Mouse (Mus musculus) megakaryocyte-erythroid progenitor cell, adult 5-6 weeks (primary cell): Measurements from ENCODE around the gene Zfyve28. TPM values are rescaled to one million over a fixed set of nuclear protein-coding genes. Genes with fewer than 3 reads are reported as not detected.

Experiments
- ATAC-seq: replicated peaks from 2 replicates; pipeline ENCODE4 v1.8.0; 2016; ENCODE audit warnings: mild to moderate bottlenecking, inconsistent platforms; ENCODE audit not compliant: severe bottlenecking, poor library complexity, low FRiP score, low TSS enrichment
- total RNA-seq, 2 experiments: library from RNA; stranded (forward) in 1 of 2; stranded (reverse) in 1 of 2; fragments of 200-1000, 215-1000 nt in 1 of 2; fragments of >200 nt in 1 of 2; fragmentation: Nextera tagmentation in 1 of 2; gene quantifications; 2 replicates each; pipeline ENCODE4 v1.2.3; 2014 to 2017

The Zfyve28 gene
- total RNA-seq, 2 experiments from 2014 or later, result not detected

GRCm38 (mm10) chr5:34220001-34220400 is 68.2 kb downstream of the Zfyve28 start:
- no peak for ATAC-seq

GRCm38 (mm10) chr5:34218672-34219071 is 69.6 kb downstream of the Zfyve28 start:
- no peak for ATAC-seq

GRCm38 (mm10) chr5:34217756-34218155 is 70.5 kb downstream of the Zfyve28 start:
- no peak for ATAC-seq

- no peak for ATAC-seq
These were observed 72.2 kb downstream of the Zfyve28 start for GRCm38 (mm10) chr5:34216025-34216424.

- ATAC-seq, result no peak
These were observed 74.6 kb downstream of the Zfyve28 start for GRCm38 (mm10) chr5:34213659-34214058.

- ATAC-seq, result peak; percentile 90
These were observed 78.0 kb downstream of the Zfyve28 start for GRCm38 (mm10) chr5:34210279-34210678.

GRCm38 (mm10) chr5:34207503-34207902 is 80.7 kb downstream of the Zfyve28 start:
- ATAC-seq, result no peak

GRCm38 (mm10) chr5:34205788-34206187 is 82.5 kb downstream of the Zfyve28 start:
- ATAC-seq, result no peak

GRCm38 (mm10) chr5:34204911-34205310 is 83.3 kb downstream of the Zfyve28 start:
- no peak for ATAC-seq

GRCm38 (mm10) chr5:34202006-34202405 is 86.2 kb downstream of the Zfyve28 start:
- no peak for ATAC-seq

GRCm38 (mm10) chr5:34201396-34201795 is 86.9 kb downstream of the Zfyve28 start:
- ATAC-seq, result peak; percentile 66; the same call in 1 of the 2 replicates

GRCm38 (mm10) chr5:34198615-34199014 is 89.6 kb downstream of the Zfyve28 start:
- no peak for ATAC-seq

GRCm38 (mm10) chr5:34197243-34197642 is 91.0 kb downstream of the Zfyve28 start:
- no peak for ATAC-seq

GRCm38 (mm10) chr5:34196423-34196822 is 91.8 kb downstream of the Zfyve28 start:
- ATAC-seq, result no peak

- no peak for ATAC-seq
These were observed 92.5 kb downstream of the Zfyve28 start for GRCm38 (mm10) chr5:34195786-34196185.

- no peak for ATAC-seq
These were observed 93.1 kb downstream of the Zfyve28 start for GRCm38 (mm10) chr5:34194975-34195662.

- no peak for ATAC-seq
These were observed 93.8 kb downstream of the Zfyve28 start for GRCm38 (mm10) chr5:34194426-34194825.

- no peak for ATAC-seq
These were observed 96.4 kb downstream of the Zfyve28 start for GRCm38 (mm10) chr5:34191843-34192242.

GRCm38 (mm10) chr5:34191021-34191420 is 97.2 kb downstream of the Zfyve28 start:
- no peak for ATAC-seq

GRCm38 (mm10) chr5:34189521-34189920 is 98.7 kb downstream of the Zfyve28 start:
- ATAC-seq, result no peak

- no peak for ATAC-seq
These were observed 99.4 kb downstream of the Zfyve28 start for GRCm38 (mm10) chr5:34188856-34189255.
